Mouse (Mus musculus) lung, adult 2 months (tissue): Measurements from ENCODE around the gene Cpsf4.

Experiments
- CTCF ChIP-seq: fragments of 200-500 bp; IDR thresholded peaks from 2 replicates; pipeline ENCODE4 v1.5.1; 2011; ENCODE audit warnings: mild to moderate bottlenecking, low read length, control low read depth; ENCODE audit not compliant: insufficient read depth
- POLR2A ChIP-seq: fragments of 200-500 bp; IDR thresholded peaks from 2 replicates; pipeline ENCODE4 v1.6.1; 2011; ENCODE audit warnings: low read depth, mild to moderate bottlenecking, control low read depth, low read length, borderline replicate concordance; ENCODE audit errors: extremely low read depth

DNA sequence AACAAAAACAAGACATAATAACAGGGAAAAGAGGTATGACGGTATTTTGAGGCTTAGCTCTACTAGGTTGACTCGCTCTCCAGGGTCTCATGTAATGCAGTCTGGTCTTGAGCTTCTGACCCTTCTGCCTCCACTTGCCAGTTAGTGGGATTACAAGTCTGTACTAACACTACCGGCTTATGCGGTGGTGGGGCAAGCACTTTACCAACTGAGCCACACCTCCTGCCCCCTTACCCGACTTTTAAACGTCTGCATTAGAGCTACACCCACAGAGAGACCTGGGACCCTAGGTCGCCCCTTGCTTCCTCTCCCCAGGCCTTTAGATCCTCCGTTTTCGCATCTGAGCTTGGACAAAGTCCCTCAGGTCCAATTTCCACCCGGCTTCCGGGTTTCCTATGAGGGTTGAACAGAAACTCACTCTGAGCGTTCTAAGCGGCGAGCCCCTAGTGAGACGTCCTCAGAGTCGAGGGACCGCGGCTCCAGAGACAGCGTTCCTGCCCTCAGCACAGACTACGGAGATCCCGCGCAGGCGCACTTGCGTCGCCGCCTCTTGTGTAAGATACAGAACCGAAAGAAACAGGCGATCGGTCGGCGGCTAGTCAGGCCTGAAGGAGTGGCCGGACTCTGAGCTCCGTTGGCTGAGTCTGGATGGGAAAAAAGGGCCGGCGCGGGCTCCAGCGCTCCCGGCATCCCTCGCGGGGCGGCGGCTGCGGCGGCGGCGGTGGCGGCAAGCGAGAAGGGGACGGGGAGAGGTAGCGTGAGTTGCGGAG, at the start of gene Cpsf4, which contains the start of gene Ptcd1:
- TF ChIP-seq POLR2A = peak; percentile 91; the same call in 1 of the 2 replicates
- TF ChIP-seq CTCF = no peak
